Mouse (Mus musculus) liver, embryonic 11.5 days (tissue): Measurements from ENCODE around the gene Pgm2. TPM values are rescaled to one million over a fixed set of nuclear protein-coding genes. Genes with fewer than 3 reads are reported as not detected.

ENCODE experiments used
- ATAC-seq: fragments of 200-750 bp; cut with Nextera tagmentation; replicated peaks from 2 replicates; pipeline ENCODE4 v1.8.0; 2017; ENCODE audit warnings: moderate number of reproducible peaks, mild to moderate bottlenecking, moderate TSS enrichment, moderate library complexity; ENCODE audit not compliant: low FRiP score
- DNase-seq: peaks from one replicate; pipeline ENCODE4 v3.0.0-alpha.2; 2017; ENCODE audit warnings: low spot score
- H3K27ac ChIP-seq: fragments of 300-500 bp; sonication (generic); 2 replicates; pipeline ENCODE4 v1.5.1; 2014; ENCODE audit warnings: mild to moderate bottlenecking, low read depth, low read length, control low read depth
- H3K27me3 ChIP-seq: fragments of 300-500 bp; sonication (generic); replicated peaks from 2 replicates; pipeline ENCODE4 v1.6.1; 2014; ENCODE audit warnings: low read length, mixed read lengths; ENCODE audit not compliant: control insufficient read depth, insufficient read depth
- H3K36me3 ChIP-seq: fragments of 300-500 bp; sonication (generic); 2 replicates; pipeline ENCODE4 v1.6.1; 2014; ENCODE audit warnings: mild to moderate bottlenecking, low read length, moderate library complexity, mixed read lengths; ENCODE audit not compliant: control insufficient read depth, insufficient read depth
- H3K4me1 ChIP-seq: fragments of 300-500 bp; sonication (generic); replicated peaks from 2 replicates; pipeline ENCODE4 v1.6.1; 2014; ENCODE audit warnings: low read length, mixed read lengths; ENCODE audit not compliant: control insufficient read depth, insufficient read depth
- H3K4me2 ChIP-seq: fragments of 300-500 bp; sonication (generic); 2 replicates; pipeline ENCODE4 v1.6.1; 2014; ENCODE audit warnings: mild to moderate bottlenecking, control low read depth, moderate library complexity
- H3K4me3 ChIP-seq: fragments of 300-500 bp; sonication (generic); 2 replicates; pipeline ENCODE4 v1.5.1; 2014; ENCODE audit warnings: low read depth, low read length, control low read depth
- H3K9ac ChIP-seq: fragments of 300-500 bp; sonication (generic); 2 replicates; pipeline ENCODE4 v1.6.1; 2014; ENCODE audit warnings: low read depth, low read length, control low read depth
- H3K9me3 ChIP-seq: fragments of 300-500 bp; sonication (generic); 2 replicates; pipeline ENCODE4 v1.6.1; 2016; ENCODE audit warnings: low read length, inconsistent platforms, mixed read lengths; ENCODE audit not compliant: control insufficient read depth
- WGBS: fragments of 180-500 bp; shearing (Covaris S2); extraction: QIAGEN DNeasy Blood & Tissue Kit; methylation state at CpG from one replicate; pipeline ENCODE4 v1.1.7; 2014; 5-methylcytosine and 5-hydroxymethylcytosine counted together
- polyA plus RNA-seq: library from polyadenylated mRNA; unstranded; fragments of >200 nt; fragmentation: Nextera tagmentation; extraction: Ambion mirVana; gene quantifications from 2 replicates; pipeline ENCODE4 v1.2.1, GENCODE M21; 2014

The Pgm2 gene
- polyA plus RNA-seq, 1 experiment from 2014 or later = 54.4 TPM

GRCm38 (mm10) chr5:64056210-64056609 is 36.5 kb upstream of the Pgm2 start:
- Histone ChIP-seq H3K27me3 (no peaks in the 10 kb centered on the region), H3K9me3 (no peaks in the 10 kb centered on the region), H3K9ac (no peak overlapping the region), H3K4me1 (no peaks in the 10 kb centered on the region), H3K36me3 (no peaks in the 10 kb centered on the region), H3K4me3 (no peak overlapping the region), H3K4me2 (no peak overlapping the region), H3K27ac (no peak overlapping the region)
- ATAC-seq (no peak), DNase-seq (no peak)
- whole genome bisulfite sequencing = 92% methylated on average over 6 of the region's 6 CpGs

- 93% methylated on average over 8 of the region's 8 CpGs for WGBS
- no peaks in the 10 kb centered on the region for H3K27me3 ChIP-seq
Observed at GRCm38 (mm10) chr5:64060881-64061280, 31.9 kb upstream of the Pgm2 start.

GRCm38 (mm10) chr5:64061643-64062042 is 31.1 kb upstream of the Pgm2 start:
- Histone ChIP-seq H3K27me3 (no peaks in the 10 kb centered on the region), H3K4me3 (no peak overlapping the region), H3K27ac (no peak overlapping the region), H3K36me3 (no peaks in the 10 kb centered on the region), H3K4me2 (no peak overlapping the region), H3K9ac (no peak overlapping the region), H3K4me1 (no peaks in the 10 kb centered on the region), H3K9me3 (no peaks in the 10 kb centered on the region)
- no peak for ATAC-seq
- 83% methylated on average over 7 of the region's 7 CpGs for WGBS
- DNase-seq = no peak

More at GRCm38 (mm10) chr5:64060881-64061280, 31.9 kb upstream of the Pgm2 start:
- no peaks in the 10 kb centered on the region for H3K36me3 ChIP-seq
- ATAC-seq = no peak
- no peak overlapping the region for H3K9ac ChIP-seq
- no peak overlapping the region for H3K4me3 ChIP-seq
- no peaks in the 10 kb centered on the region for H3K4me1 ChIP-seq
- no peaks in the 10 kb centered on the region for H3K9me3 ChIP-seq
- no peak overlapping the region for H3K4me2 ChIP-seq
- no peak for DNase-seq
- no peak overlapping the region for H3K27ac ChIP-seq

- H3K4me3 ChIP-seq = no peak overlapping the region
- no peaks in the 10 kb centered on the region for H3K9me3 ChIP-seq
- H3K4me2 ChIP-seq = no peak overlapping the region
- no peak overlapping the region for H3K27ac ChIP-seq
- no peaks in the 10 kb centered on the region for H3K36me3 ChIP-seq
- H3K4me1 ChIP-seq = no peaks in the 10 kb centered on the region
- H3K27me3 ChIP-seq = no peaks in the 10 kb centered on the region
- no peak for ATAC-seq
- 76% methylated on average over 4 of the region's 4 CpGs for WGBS
- H3K9ac ChIP-seq = no peak overlapping the region
- no peak for DNase-seq
Observed at GRCm38 (mm10) chr5:64062882-64063621, 29.7 kb upstream of the Pgm2 start.

GRCm38 (mm10) chr5:64063622-64064355 is 29.0 kb upstream of the Pgm2 start:
- no peak overlapping the region for H3K4me2 ChIP-seq

GRCm38 (mm10) chr5:64064401-64064800 is 28.3 kb upstream of the Pgm2 start:
- no peaks in the 10 kb centered on the region for H3K27me3 ChIP-seq
- H3K4me1 ChIP-seq = no peaks in the 10 kb centered on the region
- H3K36me3 ChIP-seq = no peaks in the 10 kb centered on the region
- H3K4me3 ChIP-seq = no peak overlapping the region
- 72% methylated on average over 3 of the region's 3 CpGs for WGBS
- H3K4me2 ChIP-seq = no peak overlapping the region
- H3K9ac ChIP-seq = no peak overlapping the region
- H3K9me3 ChIP-seq = no peaks in the 10 kb centered on the region
- no peak for ATAC-seq
- DNase-seq = no peak
- H3K27ac ChIP-seq = no peak overlapping the region

More at GRCm38 (mm10) chr5:64063622-64064355, 29.0 kb upstream of the Pgm2 start:
- H3K9me3 ChIP-seq = no peaks in the 10 kb centered on the region
- H3K4me1 ChIP-seq = no peaks in the 10 kb centered on the region
- H3K27ac ChIP-seq = no peak overlapping the region
- no peaks in the 10 kb centered on the region for H3K36me3 ChIP-seq
- DNase-seq = no peak
- WGBS = 65% methylated on average over 11 of the region's 11 CpGs
- no peak overlapping the region for H3K9ac ChIP-seq
- no peaks in the 10 kb centered on the region for H3K27me3 ChIP-seq
- ATAC-seq = no peak
- no peak overlapping the region for H3K4me3 ChIP-seq

GRCm38 (mm10) chr5:64065497-64066046 is 27.2 kb upstream of the Pgm2 start:
- ATAC-seq = no peak
- Histone ChIP-seq H3K9me3 (no peaks in the 10 kb centered on the region), H3K4me3 (no peak overlapping the region), H3K36me3 (no peaks in the 10 kb centered on the region), H3K27me3 (no peaks in the 10 kb centered on the region), H3K4me1 (no peaks in the 10 kb centered on the region), H3K4me2 (no peak overlapping the region), H3K27ac (no peak overlapping the region), H3K9ac (no peak overlapping the region)
- 78% methylated on average over 6 of the region's 6 CpGs for WGBS
- no peak for DNase-seq

- Histone ChIP-seq H3K27me3 (no peaks in the 10 kb centered on the region), H3K9me3 (no peaks in the 10 kb centered on the region), H3K4me3 (no peak overlapping the region), H3K4me2 (no peak overlapping the region), H3K36me3 (no peaks in the 10 kb centered on the region), H3K9ac (no peak overlapping the region), H3K27ac (no peak overlapping the region), H3K4me1 (no peaks in the 10 kb centered on the region)
- 31% methylated on average over 2 of the region's 2 CpGs for WGBS
- ATAC-seq = no peak
- no peak for DNase-seq
Observed at GRCm38 (mm10) chr5:64066159-64066558, 26.6 kb upstream of the Pgm2 start.
